In genomic region chr13:104681212-104681611, GRCm38 (mm10) we compare ENCODE assay signal across 8 mouse cellular contexts.
DNase-seq lines count a peak whose midpoint lies in the region; ATAC-seq and TF ChIP-seq lines count a peak whose summit lies in the region.

No protein-coding gene starts in this region.

- 69% methylated on average over 1 of the region's 1 CpGs for WGBS in heart, embryonic 11.5 days (ENCODE audit: insufficient replicate concordance)
- WGBS in liver, postnatal 0 days (ENCODE audit: insufficient replicate concordance), result 67% methylated on average over 1 of the region's 1 CpGs
- 78% methylated on average over 1 of the region's 1 CpGs for WGBS in liver, embryonic 11.5 days
- 77% methylated on average over 1 of the region's 1 CpGs for WGBS in neural tube, embryonic 15.5 days

- no peak overlapping the region for H3K4me2 ChIP-seq in heart, embryonic 11.5 days
- no peak overlapping the region for H3K4me2 ChIP-seq in liver, postnatal 0 days (ENCODE audit: low read depth, low read length)
- no peak overlapping the region for H3K4me2 ChIP-seq in liver, embryonic 11.5 days
- H3K4me2 ChIP-seq in neural tube, embryonic 15.5 days, result no peak overlapping the region

- no peak overlapping the region for H3K4me3 ChIP-seq in heart, embryonic 11.5 days (ENCODE audit: low read depth, low read length)
- no peak overlapping the region for H3K4me3 ChIP-seq in liver, postnatal 0 days (ENCODE audit: low read depth, low read length)
- H3K4me3 ChIP-seq in liver, embryonic 11.5 days (ENCODE audit: low read depth, low read length), result no peak overlapping the region
- no peak overlapping the region for H3K4me3 ChIP-seq in neural tube, embryonic 15.5 days (replicated peaks)

- peak; percentile 43 for TF ChIP-seq CTCF in liver, postnatal 0 days (IDR thresholded peaks at IDR 0.05; ENCODE audit: low read depth)

- TF ChIP-seq EP300 in liver, postnatal 0 days (IDR thresholded peaks at IDR 0.05; ENCODE audit: low read depth), result no peak

- peaks cover 6% of the 10 kb centered on the region for H3K4me1 ChIP-seq in heart, embryonic 11.5 days (ENCODE audit: control insufficient read depth, insufficient read depth, low read length)
- H3K4me1 ChIP-seq in liver, postnatal 0 days (ENCODE audit: insufficient read depth), result no peaks in the 10 kb centered on the region
- peaks cover 13% of the 10 kb centered on the region for H3K4me1 ChIP-seq in liver, embryonic 11.5 days (replicated peaks; ENCODE audit: control insufficient read depth, insufficient read depth, low read length)
- H3K4me1 ChIP-seq in neural tube, embryonic 15.5 days, result no peaks in the 10 kb centered on the region

- no peaks in the 10 kb centered on the region for H3K9me3 ChIP-seq in heart, embryonic 11.5 days (replicated peaks; ENCODE audit: control insufficient read depth, low read length)
- no peaks in the 10 kb centered on the region for H3K9me3 ChIP-seq in liver, postnatal 0 days (ENCODE audit: low read length)
- no peaks in the 10 kb centered on the region for H3K9me3 ChIP-seq in liver, embryonic 11.5 days (ENCODE audit: control insufficient read depth, low read length)
- no peaks in the 10 kb centered on the region for H3K9me3 ChIP-seq in neural tube, embryonic 15.5 days (replicated peaks)

- H3K27ac ChIP-seq in heart, embryonic 11.5 days (ENCODE audit: low read depth, low read length), result no peak overlapping the region
- H3K27ac ChIP-seq in liver, postnatal 0 days (ENCODE audit: low read depth), result no peak overlapping the region
- no peak overlapping the region for H3K27ac ChIP-seq in liver, embryonic 11.5 days (ENCODE audit: low read depth, low read length)
- no peak overlapping the region for H3K27ac ChIP-seq in neural tube, embryonic 15.5 days (replicated peaks)

- no peaks in the 10 kb centered on the region for H3K36me3 ChIP-seq in heart, embryonic 11.5 days (ENCODE audit: control insufficient read depth, insufficient read depth, low read length)
- no peaks in the 10 kb centered on the region for H3K36me3 ChIP-seq in liver, postnatal 0 days (replicated peaks; ENCODE audit: insufficient read depth, low read length)
- no peaks in the 10 kb centered on the region for H3K36me3 ChIP-seq in liver, embryonic 11.5 days (ENCODE audit: control insufficient read depth, insufficient read depth, low read length)
- H3K36me3 ChIP-seq in neural tube, embryonic 15.5 days, result no peaks in the 10 kb centered on the region; the same call in 1 of the 2 replicates

- DNase-seq in heart, adult 8-10 months (ENCODE audit: low spot score), result peak; percentile 37
- DNase-seq in liver, postnatal 0 days, result no peak
- DNase-seq in liver, embryonic 11.5 days (ENCODE audit: low spot score), result no peak
- DNase-seq in brain, embryonic 18.5 days (ENCODE audit: low read depth, low spot score), result peak; percentile 28
- DNase-seq in skeletal muscle tissue, adult 2 months (ENCODE audit: low read depth, low spot score), result peak; percentile 10
- no peak for DNase-seq in adrenal gland, adult 2 months

- no peak overlapping the region for H3K9ac ChIP-seq in heart, embryonic 11.5 days (ENCODE audit: low read depth, low read length)
- H3K9ac ChIP-seq in liver, postnatal 0 days (replicated peaks), result no peak overlapping the region
- no peak overlapping the region for H3K9ac ChIP-seq in liver, embryonic 11.5 days (ENCODE audit: low read depth, low read length)
- H3K9ac ChIP-seq in neural tube, embryonic 15.5 days (replicated peaks), result no peak overlapping the region

- no peak for ATAC-seq in heart, embryonic 11.5 days (replicated peaks; ENCODE audit: insufficient number of reproducible peaks, low FRiP score, low TSS enrichment)
- ATAC-seq in liver, postnatal 0 days, result no peak
- ATAC-seq in liver, embryonic 11.5 days (replicated peaks; ENCODE audit: low FRiP score), result no peak
- no peak for ATAC-seq in neural tube, embryonic 15.5 days (ENCODE audit: low FRiP score)

- no peaks in the 10 kb centered on the region for H3K27me3 ChIP-seq in heart, embryonic 11.5 days (ENCODE audit: control insufficient read depth, insufficient read depth, low read length)
- H3K27me3 ChIP-seq in liver, postnatal 0 days (ENCODE audit: insufficient read depth, low read length), result no peaks in the 10 kb centered on the region
- H3K27me3 ChIP-seq in liver, embryonic 11.5 days (replicated peaks; ENCODE audit: control insufficient read depth, insufficient read depth, low read length), result no peaks in the 10 kb centered on the region
- no peaks in the 10 kb centered on the region for H3K27me3 ChIP-seq in neural tube, embryonic 15.5 days (replicated peaks)

Comparison
In these comparisons a context has a peak if more than half of its experiments do, and no peak if none do; other contexts are left out.
1. DNase-seq: peak in heart, adult 8-10 months (single experiment), brain, embryonic 18.5 days (single experiment) and skeletal muscle tissue, adult 2 months (single experiment); none in liver, postnatal 0 days (single experiment), liver, embryonic 11.5 days (single experiment) and adrenal gland, adult 2 months (single experiment).